Mouse (Mus musculus) cerebellum, postnatal 14 days (tissue): ENCODE data around the gene Txlna.
A peak's percentile ranks its signal among the peaks of the same experiment; 100 is the strongest.

Experiments
- DNase-seq, 2 experiments: peaks; one replicate each; pipeline ENCODE4 v3.0.0; 2021; ENCODE audit warnings: mixed read lengths in 2 of 2

Txlna gene

DNA sequence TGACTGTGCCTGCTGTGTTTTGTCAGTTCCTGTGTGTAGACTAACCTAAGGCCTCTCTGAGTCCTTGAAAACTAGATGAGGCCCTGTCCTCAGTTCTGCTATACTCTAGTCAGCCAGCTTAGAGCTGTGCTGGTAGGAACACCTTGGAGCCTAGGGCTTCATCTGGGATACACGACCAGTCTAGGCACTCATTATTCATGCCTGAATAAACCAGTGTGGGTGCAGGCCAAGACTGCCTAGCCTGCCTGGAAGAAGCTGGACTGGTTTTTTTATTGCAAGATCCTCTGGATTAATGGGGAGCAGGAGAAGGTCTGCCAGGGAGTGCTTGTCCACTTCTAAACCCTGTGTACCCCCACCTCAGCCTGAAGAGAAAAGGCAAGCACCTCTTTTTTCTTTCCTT is 53.9 kb downstream of the Txlna start:
- DNase-seq = no peak

DNA sequence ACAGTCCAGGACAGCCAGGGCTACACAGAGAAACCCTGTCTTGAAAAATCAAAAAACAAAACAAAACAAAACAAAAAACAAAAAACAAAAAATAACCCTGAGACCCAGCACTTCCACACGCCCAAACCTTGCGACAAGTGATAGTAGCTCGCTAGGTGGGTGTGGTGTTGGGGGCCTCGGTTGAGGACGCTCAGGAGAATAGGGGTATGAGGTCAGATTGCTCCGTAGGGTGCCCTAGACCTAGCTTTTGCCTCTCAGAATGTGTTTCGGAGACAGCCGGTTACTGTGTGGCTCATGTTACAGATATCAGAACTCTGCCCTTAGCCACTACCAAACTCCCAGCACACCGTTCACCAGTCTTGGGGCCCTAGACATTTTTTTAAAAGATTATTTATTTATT is 55.1 kb downstream of the Txlna start:
- DNase-seq = no peak

DNA sequence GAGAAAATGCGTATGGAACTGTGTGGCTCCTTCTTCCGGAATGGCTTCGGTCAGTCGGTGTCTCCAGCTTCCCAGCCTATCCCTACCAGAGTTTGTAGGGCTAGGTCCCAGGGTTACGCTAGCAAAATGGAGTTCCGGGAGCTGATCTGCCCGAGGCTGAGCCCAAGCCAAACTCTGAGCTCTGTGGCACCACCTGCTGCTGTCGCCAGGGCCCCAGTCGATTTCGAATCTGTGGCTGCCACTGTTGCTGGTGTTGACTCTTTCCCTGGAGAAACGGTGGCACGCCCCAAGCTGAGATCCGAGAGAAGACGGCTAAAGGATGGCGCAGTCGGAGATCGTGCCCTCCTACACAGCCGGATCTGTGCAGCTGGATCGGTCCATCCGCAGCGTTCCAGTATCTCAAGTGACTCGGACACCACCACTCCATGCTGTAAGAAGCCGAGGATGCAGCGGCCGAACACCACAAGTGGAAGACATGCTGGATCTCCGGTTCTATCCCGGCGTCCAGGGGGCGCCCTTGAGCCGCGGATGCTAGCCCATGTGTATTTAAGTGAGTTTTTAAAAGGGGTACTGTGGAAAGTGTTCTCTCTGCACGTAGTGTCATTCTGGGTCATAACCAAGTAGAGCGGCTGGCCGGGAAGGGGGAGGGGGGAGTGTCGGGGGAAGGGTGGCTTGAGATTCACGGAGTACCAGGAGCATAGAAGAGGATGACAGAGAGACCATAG is 55.8 kb downstream of the Txlna start:
- DNase-seq = peak; percentile 83 to 88

DNA sequence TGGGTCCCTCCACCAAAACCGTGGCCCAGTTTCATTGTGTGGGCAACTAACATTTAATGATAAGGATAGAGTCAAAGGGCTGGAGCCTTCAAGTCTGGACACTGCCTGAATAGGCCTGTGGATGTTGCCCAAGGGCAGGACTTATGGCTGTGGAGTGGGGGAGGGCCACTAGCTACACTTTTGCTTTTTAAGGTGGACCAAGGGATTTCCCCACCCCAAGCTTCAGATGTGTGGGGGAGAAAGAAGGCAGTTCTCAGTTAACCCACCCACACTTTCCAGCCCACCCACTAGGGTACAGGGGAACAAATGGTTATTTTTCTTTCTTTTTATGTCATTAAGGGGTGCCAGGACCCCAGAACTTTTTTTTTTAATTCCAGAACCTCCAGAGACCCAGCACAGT is 56.5 kb downstream of the Txlna start:
- no peak for DNase-seq

DNA sequence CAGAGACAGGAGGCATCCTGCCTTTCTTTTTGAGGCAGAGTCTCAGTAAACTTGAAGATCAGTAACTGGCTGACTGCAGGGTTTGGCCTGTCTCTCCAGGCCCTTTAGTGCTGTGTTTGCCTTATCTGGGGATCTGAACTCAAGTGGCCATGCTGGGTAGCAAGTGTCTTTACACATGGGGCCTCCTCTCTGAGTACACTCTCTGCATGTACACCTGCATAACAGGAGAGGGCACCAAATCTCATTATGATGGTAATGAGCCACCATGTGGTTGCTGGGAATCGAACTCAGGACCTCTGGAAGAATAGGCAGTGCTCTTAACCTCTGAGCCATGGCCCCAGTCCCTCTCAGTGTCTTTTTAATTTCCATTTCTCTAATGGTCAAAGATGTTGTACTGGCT is 58.6 kb downstream of the Txlna start:
- no peak for DNase-seq

DNA sequence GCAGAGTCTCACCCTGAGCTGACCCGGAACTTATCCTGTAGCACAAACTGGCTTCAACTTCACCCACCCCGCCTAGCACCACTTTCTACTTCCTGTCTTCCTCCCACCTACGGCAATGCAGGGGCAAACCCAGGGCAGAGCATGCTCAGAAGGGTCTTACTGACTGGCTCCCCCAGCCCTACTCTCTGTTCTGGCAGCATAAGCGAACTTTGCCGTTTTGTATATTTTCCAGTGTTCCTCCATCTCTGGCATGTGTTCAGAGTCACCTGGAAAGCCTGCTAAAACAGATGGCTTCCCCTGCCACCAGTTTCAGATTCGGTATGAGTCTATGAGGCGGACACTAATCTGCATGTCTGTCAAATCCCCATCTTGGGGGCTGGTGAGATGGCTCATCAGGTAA is 60.5 kb downstream of the Txlna start:
- DNase-seq = peak; percentile 69 to 73

DNA sequence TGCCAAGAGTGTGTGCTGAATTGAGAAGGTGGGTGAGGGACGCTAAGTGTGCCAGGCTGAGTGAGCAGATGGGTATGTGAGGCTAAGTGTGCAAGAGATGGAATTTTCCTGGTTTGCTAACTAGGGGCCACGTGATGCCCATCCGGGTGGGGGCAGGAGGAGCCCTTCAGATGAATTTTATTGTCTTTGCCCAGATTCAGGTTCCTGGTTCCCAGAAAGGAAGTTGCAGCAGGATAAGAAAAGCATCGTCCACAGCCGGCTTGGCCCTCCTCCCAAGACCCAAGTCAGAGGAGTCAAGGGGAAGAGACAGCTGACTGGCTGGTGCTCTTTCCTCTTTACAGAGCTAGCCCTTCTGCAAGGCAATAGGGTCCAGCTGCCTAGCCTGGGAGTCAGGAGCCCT is 62.4 kb downstream of the Txlna start, which contains the start of gene Fam167b:
Gene Fam167b, minus strand, starts transcription at position 84 of the 400 bp plus-strand sequence.
- no peak for DNase-seq

DNA sequence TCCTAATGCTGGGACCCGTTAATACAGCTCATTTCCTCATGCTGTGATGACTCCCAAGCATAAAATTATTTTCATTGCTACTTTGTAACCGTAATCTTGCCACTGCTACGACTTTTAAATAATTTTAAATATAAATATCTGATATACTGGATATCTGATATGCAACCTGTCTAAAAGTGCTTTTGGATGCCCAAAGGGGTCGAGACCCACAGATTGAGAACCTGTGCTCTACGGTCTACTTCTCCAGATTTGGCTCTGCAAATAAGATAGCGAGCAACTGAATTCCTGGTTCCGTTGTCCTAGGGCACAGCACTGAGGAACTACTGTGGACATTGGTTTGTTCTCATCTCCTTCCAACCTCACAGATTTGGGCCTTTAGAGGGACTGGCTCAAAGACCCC is 63.2 kb downstream of the Txlna start:
- no peak for DNase-seq

DNA sequence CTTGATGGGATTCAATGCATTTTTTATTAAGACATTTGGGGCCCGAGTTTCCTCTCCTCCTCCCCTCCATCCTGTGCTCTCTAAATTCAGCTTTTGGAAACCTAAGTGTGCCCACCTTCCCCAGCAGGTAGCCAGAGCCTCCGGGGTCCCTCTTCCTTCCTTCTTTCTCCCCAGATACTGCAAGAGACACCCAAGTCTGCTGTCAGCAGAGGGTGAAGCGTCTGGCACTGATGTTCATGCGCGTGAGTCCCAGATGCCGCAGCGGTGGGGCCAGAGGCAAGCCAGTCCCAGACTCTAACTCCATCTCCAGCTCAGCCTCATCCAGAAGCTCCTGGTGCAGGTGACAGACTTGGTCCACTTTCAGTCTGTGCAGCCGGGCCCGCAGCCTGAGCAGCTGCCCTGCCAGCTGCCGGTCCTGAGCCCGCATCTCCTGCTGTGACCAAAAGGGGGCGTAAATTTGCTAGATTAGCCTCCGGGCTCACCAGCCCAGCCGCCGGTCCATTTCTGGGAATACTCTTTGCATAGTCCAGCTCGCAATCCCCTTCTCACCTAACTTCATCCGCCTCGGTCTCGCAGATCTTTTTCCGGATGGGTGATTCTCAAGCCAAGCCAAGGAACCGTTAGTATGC is 63.9 kb downstream of the Txlna start:
- peak; percentile 57 to 78 for DNase-seq
